Mouse (Mus musculus): ENCODE results near the gene Gmfb.

DNA sequence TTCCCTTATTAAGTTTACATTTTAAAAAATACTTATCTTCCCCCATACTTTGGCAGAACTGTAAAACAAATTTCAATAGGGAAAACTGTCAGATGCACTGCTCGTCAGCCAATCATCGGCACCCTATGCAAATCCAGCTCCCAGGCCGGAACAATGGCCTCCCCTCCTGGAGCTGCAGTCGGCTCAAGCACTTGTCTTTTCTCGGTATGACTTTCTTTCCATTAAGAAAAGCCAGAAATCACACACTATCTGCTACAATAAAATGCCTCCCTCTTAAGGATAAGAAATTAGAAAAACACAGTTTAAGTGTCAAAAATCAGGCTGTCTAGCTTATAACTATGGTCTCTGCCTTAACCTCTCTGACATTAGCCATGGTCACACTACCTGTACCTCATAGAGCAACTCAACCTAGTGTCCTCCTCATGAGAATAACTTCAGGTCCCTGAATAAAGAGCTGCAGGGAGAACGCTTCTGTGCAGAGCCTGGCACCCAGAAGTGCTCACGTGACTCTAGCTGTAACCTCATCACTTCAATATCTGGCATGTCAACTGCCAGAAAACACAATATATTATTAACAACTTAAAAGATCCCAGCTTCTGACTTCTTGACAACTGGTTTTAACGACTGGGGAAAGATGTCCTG, 39.7 kb downstream of the Gmfb start:
- TF ChIP-seq CTCF (IDR thresholded peaks at IDR 0.05) (no peak), EP300 (IDR thresholded peaks at IDR 0.05) (no peak)

All from lung, postnatal 0 days (tissue).